Mouse (Mus musculus) ES-Bruce4 (cell line): ENCODE measurements around the gene Esrrg. TPM values are rescaled to one million over a fixed set of nuclear protein-coding genes. Genes with fewer than 3 reads are reported as not detected.

ENCODE experiments used
- H3K27ac ChIP-seq: 2 replicates; pipeline ENCODE4 v1.5.1; 2012; ENCODE audit warnings: low read length, inconsistent platforms; ENCODE audit not compliant: insufficient read depth
- H3K27me3 ChIP-seq: 2 replicates; pipeline ENCODE4 v1.6.1; 2012; ENCODE audit warnings: mild to moderate bottlenecking, low read length, inconsistent platforms; ENCODE audit not compliant: control insufficient read depth, poor library complexity, insufficient read depth, severe bottlenecking
- H3K36me3 ChIP-seq: 2 replicates; pipeline ENCODE4 v1.6.1; 2012; ENCODE audit warnings: inconsistent platforms, mild to moderate bottlenecking, low read length, moderate library complexity; ENCODE audit not compliant: control insufficient read depth, poor library complexity, insufficient read depth, severe bottlenecking
- H3K4me1 ChIP-seq: one replicate; pipeline ENCODE4 v1.8.1; 2011; ENCODE audit warnings: low read length; ENCODE audit not compliant: control insufficient read depth, insufficient read depth
- H3K4me3 ChIP-seq: 2 replicates; pipeline ENCODE4 v1.5.1; 2011; ENCODE audit warnings: low read depth, mild to moderate bottlenecking, low read length
- H3K9ac ChIP-seq: 2 replicates; pipeline ENCODE4 v1.6.1; 2012; ENCODE audit warnings: low read depth, mild to moderate bottlenecking, inconsistent platforms; ENCODE audit not compliant: poor library complexity, severe bottlenecking
- H3K9me3 ChIP-seq: replicated peaks from 2 replicates; pipeline ENCODE4 v1.6.1; 2012; ENCODE audit warnings: mild to moderate bottlenecking, low read length, inconsistent platforms; ENCODE audit not compliant: control insufficient read depth, poor library complexity, insufficient read depth, severe bottlenecking
- CTCF ChIP-seq: IDR thresholded peaks from one replicate; pipeline ENCODE4 v1.8.1; 2011; ENCODE audit warnings: low read depth, low read length
- EP300 ChIP-seq: IDR thresholded peaks from 2 replicates; pipeline ENCODE4 v1.6.1; 2011; ENCODE audit warnings: low read depth, low read length; ENCODE audit not compliant: insufficient read depth
- POLR2A ChIP-seq: IDR thresholded peaks from one replicate; pipeline ENCODE4 v1.8.1; 2011; ENCODE audit warnings: low read length; ENCODE audit not compliant: insufficient read depth
- polyA plus RNA-seq: library from polyadenylated mRNA; stranded (reverse); fragments of >200 nt; gene quantifications from 2 replicates; pipeline ENCODE4 v1.2.4, GENCODE M21; 2011; ENCODE audit warnings: low read depth; ENCODE audit not compliant: missing spikeins, insufficient read depth, insufficient read length

Esrrg gene
- polyA plus RNA-seq, 1 experiment = not detected

GRCm38 (mm10) chr1:188101832-188102231 is 493.2 kb downstream of the Esrrg start:
- H3K27me3 ChIP-seq = no peaks in the 10 kb centered on the region
- H3K9ac ChIP-seq = no peak overlapping the region
- no peaks in the 10 kb centered on the region for H3K4me1 ChIP-seq
- H3K36me3 ChIP-seq = no peaks in the 10 kb centered on the region
- no peaks in the 10 kb centered on the region for H3K9me3 ChIP-seq
- no peak overlapping the region for H3K27ac ChIP-seq
- H3K4me3 ChIP-seq = no peak overlapping the region
- TF ChIP-seq EP300 (no peak), POLR2A (no peak), CTCF (no peak)

- no peaks in the 10 kb centered on the region for H3K27me3 ChIP-seq
- no peaks in the 10 kb centered on the region for H3K4me1 ChIP-seq
- TF ChIP-seq EP300 (no peak), POLR2A (no peak), CTCF (no peak)
- H3K9ac ChIP-seq = no peak overlapping the region
- no peaks in the 10 kb centered on the region for H3K9me3 ChIP-seq
- H3K4me3 ChIP-seq = no peak overlapping the region
- H3K27ac ChIP-seq = no peak overlapping the region
- H3K36me3 ChIP-seq = no peaks in the 10 kb centered on the region
Observed at GRCm38 (mm10) chr1:188103179-188103578, 494.6 kb downstream of the Esrrg start.

- Histone ChIP-seq H3K4me3 (no peak overlapping the region), H3K36me3 (no peaks in the 10 kb centered on the region), H3K27me3 (no peaks in the 10 kb centered on the region), H3K9me3 (no peaks in the 10 kb centered on the region), H3K27ac (no peak overlapping the region), H3K9ac (no peak overlapping the region), H3K4me1 (no peaks in the 10 kb centered on the region)
- TF ChIP-seq POLR2A (no peak), EP300 (no peak), CTCF (no peak)
Observed at GRCm38 (mm10) chr1:188105516-188105915, 496.9 kb downstream of the Esrrg start.

- Histone ChIP-seq H3K36me3 (no peaks in the 10 kb centered on the region), H3K9ac (no peak overlapping the region), H3K27ac (no peak overlapping the region), H3K27me3 (no peaks in the 10 kb centered on the region), H3K4me1 (no peaks in the 10 kb centered on the region), H3K9me3 (no peaks in the 10 kb centered on the region), H3K4me3 (no peak overlapping the region)
- TF ChIP-seq CTCF = no peak
- TF ChIP-seq POLR2A = no peak
Observed at GRCm38 (mm10) chr1:188107946-188108345, 499.4 kb downstream of the Esrrg start.

GRCm38 (mm10) chr1:188111552-188111951 is 503.0 kb downstream of the Esrrg start:
- H3K9me3 ChIP-seq = no peaks in the 10 kb centered on the region
- H3K9ac ChIP-seq = no peak overlapping the region
- no peak overlapping the region for H3K4me3 ChIP-seq
- H3K27me3 ChIP-seq = no peaks in the 10 kb centered on the region
- TF ChIP-seq EP300 = no peak
- TF ChIP-seq POLR2A = no peak
- TF ChIP-seq CTCF = no peak
- no peaks in the 10 kb centered on the region for H3K4me1 ChIP-seq
- no peak overlapping the region for H3K27ac ChIP-seq
- H3K36me3 ChIP-seq = no peaks in the 10 kb centered on the region

GRCm38 (mm10) chr1:188113240-188113639 is 504.6 kb downstream of the Esrrg start:
- no peaks in the 10 kb centered on the region for H3K9me3 ChIP-seq
- H3K27me3 ChIP-seq = no peaks in the 10 kb centered on the region
- no peaks in the 10 kb centered on the region for H3K4me1 ChIP-seq
- TF ChIP-seq CTCF (no peak), EP300 (no peak), POLR2A (no peak)
- no peak overlapping the region for H3K9ac ChIP-seq
- H3K36me3 ChIP-seq = no peaks in the 10 kb centered on the region
- no peak overlapping the region for H3K27ac ChIP-seq
- H3K4me3 ChIP-seq = no peak overlapping the region
